Mouse (Mus musculus) v-Abl transformed pro-B cells (cell line): ENCODE measurements at regions not wholly inside any gene's neighbourhood (a gene's known extent, or its start where the extent isn't known, plus 50 kb on each side); places are given as distances from the start of the nearest gene placed in this dataset.
"Not testable (repeated sequence)": the region's sequence is repeated elsewhere in the genome, so short reads cannot be mapped to it uniquely, and the experiment has no call there.

ENCODE experiments used
- in situ Hi-C, 2 experiments: fragments of 400-800 bp; cut with MboI; formaldehyde crosslinking; loops; one replicate each; pipeline ENCODE4 v1.15.1; 2025; ENCODE audit not compliant: unreplicated experiment in 2 of 2

GRCm38 (mm10) chr2:78284806-78285205, 338.6 kb upstream of the Cwc22 start:
- in situ Hi-C loops = no loop called here

GRCm38 (mm10) chr2:78283605-78284004, 337.4 kb upstream of the Cwc22 start:
- in situ Hi-C loops = no loop called here

- in situ Hi-C loops = not testable (repeated sequence)
These were observed 335.7 kb upstream of the Cwc22 start for GRCm38 (mm10) chr2:78281846-78282245.

GRCm38 (mm10) chr2:78280219-78280915, 334.2 kb upstream of the Cwc22 start:
- in situ Hi-C loops = no loop called here

- in situ Hi-C loops = no loop called here
These were observed 333.3 kb upstream of the Cwc22 start for GRCm38 (mm10) chr2:78279382-78280056.

- in situ Hi-C loops = no loop called here
These were observed 332.5 kb upstream of the Cwc22 start for GRCm38 (mm10) chr2:78278630-78279029.

GRCm38 (mm10) chr2:78277699-78278098, 331.5 kb upstream of the Cwc22 start:
- in situ Hi-C loops = no loop called here

GRCm38 (mm10) chr2:78274122-78274521, 327.9 kb upstream of the Cwc22 start:
- in situ Hi-C loops = no loop called here

GRCm38 (mm10) chr2:78268705-78269104, 322.5 kb upstream of the Cwc22 start:
- in situ Hi-C loops = no loop called here

GRCm38 (mm10) chr2:78267527-78268375, 321.6 kb upstream of the Cwc22 start:
- in situ Hi-C loops = no loop called here

GRCm38 (mm10) chr2:78253601-78254097, 307.5 kb upstream of the Cwc22 start:
- in situ Hi-C loops = no loop called here

GRCm38 (mm10) chr2:78246354-78246753, 300.2 kb upstream of the Cwc22 start:
- in situ Hi-C loops = no loop called here

GRCm38 (mm10) chr2:78240299-78240698, 294.1 kb upstream of the Cwc22 start:
- in situ Hi-C loops = no loop called here

- in situ Hi-C loops = not testable (repeated sequence)
These were observed 279.4 kb upstream of the Cwc22 start for GRCm38 (mm10) chr2:78225383-78226100.

GRCm38 (mm10) chr2:78214469-78214868, 268.3 kb upstream of the Cwc22 start:
- in situ Hi-C loops = no loop called here

GRCm38 (mm10) chr2:78205125-78205524, 258.9 kb upstream of the Cwc22 start:
- in situ Hi-C loops = no loop called here

GRCm38 (mm10) chr2:78196006-78196405, 249.8 kb upstream of the Cwc22 start:
- in situ Hi-C loops = no loop called here

- in situ Hi-C loops = no loop called here
These were observed 243.4 kb upstream of the Cwc22 start for GRCm38 (mm10) chr2:78189620-78190019.

- in situ Hi-C loops = no loop called here
These were observed 238.8 kb upstream of the Cwc22 start for GRCm38 (mm10) chr2:78184950-78185349.

GRCm38 (mm10) chr2:78173784-78174183, 227.6 kb upstream of the Cwc22 start:
- in situ Hi-C loops = no loop called here

GRCm38 (mm10) chr2:78172819-78173218, 226.6 kb upstream of the Cwc22 start:
- in situ Hi-C loops = no loop called here
